Mouse (Mus musculus) mouse trophoblast stem cell (cell line): ENCODE measurements around the gene Trim69.

Experiments
- in situ Hi-C, 2 experiments: fragments of 300-500 bp; cut with MseI, MboI; formaldehyde crosslinking; loops; 2 replicates in 1 of 2; 3 replicates in 1 of 2; pipeline ENCODE4 v1.15.1; 2025

The Trim69 gene

GRCm38 (mm10) chr2:122152850-122153249, 7.7 kb upstream of the Trim69 start:
- in situ Hi-C loops, result loop anchor here in 1 of 2 experiments (5.0 kb wide), 1 partner anchor 81 kb away; no protein-coding TSS in a partner anchor

GRCm38 (mm10) chr2:122153681-122154365, 6.7 kb upstream of the Trim69 start:
- in situ Hi-C loops, result loop anchor here in 1 of 2 experiments (5.0 kb wide), 1 partner anchor 82 kb away; no protein-coding TSS in a partner anchor

GRCm38 (mm10) chr2:122154479-122154878, 6.0 kb upstream of the Trim69 start:
- in situ Hi-C loops, result loop anchor here in 1 of 2 experiments (5.0 kb wide), 1 partner anchor 82 kb away; no protein-coding TSS in a partner anchor

DNA sequence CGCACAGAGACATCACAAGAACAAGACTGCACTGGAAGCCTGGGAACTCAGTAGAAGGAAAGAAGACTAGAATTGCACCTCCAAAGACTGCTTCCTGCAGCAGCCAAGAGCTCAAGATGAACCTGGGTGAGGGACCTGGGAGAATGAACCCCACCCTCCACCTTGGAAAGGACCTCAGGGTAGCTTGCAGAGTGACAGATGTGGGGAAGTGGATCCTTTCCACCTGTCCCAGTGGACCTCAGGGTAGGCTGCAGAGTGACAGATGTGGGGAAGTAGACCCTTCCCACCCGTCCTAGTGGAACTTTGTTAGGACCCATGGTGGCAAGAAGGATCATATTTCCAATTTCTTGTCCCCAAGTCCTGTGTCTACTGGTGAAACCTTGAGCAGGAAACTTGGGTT, 5.2 kb upstream of the Trim69 start:
- in situ Hi-C loops, result loop anchor here in 1 of 2 experiments (5.0 kb wide), 1 partner anchor 78 kb away; no protein-coding TSS in a partner anchor

GRCm38 (mm10) chr2:122156051-122156700, 4.3 kb upstream of the Trim69 start:
- in situ Hi-C loops, result loop anchor here in 1 of 2 experiments (5.0 kb wide), 1 partner anchor 79 kb away; no protein-coding TSS in a partner anchor

DNA sequence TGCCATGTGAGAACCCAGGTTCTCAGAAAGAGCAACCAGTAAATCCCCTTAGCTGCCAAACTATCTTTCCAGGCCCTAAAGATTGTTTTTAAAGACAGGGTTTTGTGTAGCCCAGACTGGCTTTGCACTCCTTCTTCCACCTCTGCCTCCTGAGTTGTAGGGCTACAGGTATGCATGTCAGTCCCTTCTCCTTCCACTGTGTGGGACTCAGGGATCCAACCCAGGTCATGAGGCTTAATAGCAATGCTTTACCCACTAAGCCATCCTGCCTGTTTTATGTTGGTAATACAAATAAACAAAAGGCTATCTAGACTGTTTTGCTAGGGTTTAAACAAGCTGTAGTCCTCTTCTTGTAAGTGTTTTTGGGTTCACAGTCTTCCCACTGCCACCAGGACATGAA, 2.9 kb upstream of the Trim69 start:
- in situ Hi-C loops, result loop anchor here in 1 of 2 experiments (5.0 kb wide), 1 partner anchor 80 kb away; no protein-coding TSS in a partner anchor

DNA sequence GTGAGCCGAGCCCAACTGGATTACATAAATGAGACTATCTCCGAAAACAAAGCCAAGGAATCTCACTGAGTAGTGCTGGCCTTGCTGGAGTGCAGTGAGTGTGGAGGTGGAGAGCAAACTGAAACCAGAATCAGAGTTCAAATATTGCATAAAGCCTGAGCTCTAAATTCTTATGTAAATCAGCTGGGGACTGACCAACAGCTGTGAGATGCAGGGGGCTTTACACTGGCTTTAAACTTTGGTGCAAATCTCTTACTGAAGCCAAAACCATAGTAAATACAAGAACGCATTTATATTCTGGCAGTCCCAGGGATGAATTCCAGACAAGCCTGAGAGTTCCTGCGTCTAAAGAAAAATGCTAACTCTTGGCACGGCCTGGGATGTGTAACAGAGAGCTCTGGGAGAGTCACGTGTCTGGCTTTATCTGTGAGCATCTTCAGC, 2.1 kb upstream of the Trim69 start:
- in situ Hi-C loops, result loop anchor here in 1 of 2 experiments (5.0 kb wide), 1 partner anchor 81 kb away; no protein-coding TSS in a partner anchor

DNA sequence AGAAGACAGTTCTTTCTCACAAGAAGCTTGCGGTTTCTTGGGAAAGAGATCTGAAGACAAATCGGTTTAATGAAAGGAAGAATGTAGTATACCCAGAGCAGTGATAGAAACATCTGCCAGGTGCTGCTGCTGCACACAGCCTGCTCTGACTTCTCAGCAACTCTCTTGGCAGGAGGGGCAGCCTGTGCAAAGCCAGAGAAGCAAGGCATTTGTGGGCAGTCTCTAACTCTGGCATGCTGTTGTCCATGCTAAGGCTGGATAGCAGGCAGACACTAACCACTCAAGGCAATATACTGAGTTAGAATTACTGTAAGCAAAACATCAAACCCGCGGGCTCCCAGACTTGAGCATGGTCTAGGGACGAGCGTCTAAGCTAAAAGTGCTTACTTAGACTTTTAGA, 833 bp upstream of the Trim69 start:
- in situ Hi-C loops, result loop anchor here in 1 of 2 experiments (5.0 kb wide), 1 partner anchor 82 kb away; no protein-coding TSS in a partner anchor

GRCm38 (mm10) chr2:122161542-122161941, 1.0 kb downstream of the Trim69 start:
- in situ Hi-C loops, result no loop called here

GRCm38 (mm10) chr2:122162529-122162928, 2.0 kb downstream of the Trim69 start:
- in situ Hi-C loops, result no loop called here

GRCm38 (mm10) chr2:122163430-122164195, 3.1 kb downstream of the Trim69 start:
- in situ Hi-C loops, result no loop called here

DNA sequence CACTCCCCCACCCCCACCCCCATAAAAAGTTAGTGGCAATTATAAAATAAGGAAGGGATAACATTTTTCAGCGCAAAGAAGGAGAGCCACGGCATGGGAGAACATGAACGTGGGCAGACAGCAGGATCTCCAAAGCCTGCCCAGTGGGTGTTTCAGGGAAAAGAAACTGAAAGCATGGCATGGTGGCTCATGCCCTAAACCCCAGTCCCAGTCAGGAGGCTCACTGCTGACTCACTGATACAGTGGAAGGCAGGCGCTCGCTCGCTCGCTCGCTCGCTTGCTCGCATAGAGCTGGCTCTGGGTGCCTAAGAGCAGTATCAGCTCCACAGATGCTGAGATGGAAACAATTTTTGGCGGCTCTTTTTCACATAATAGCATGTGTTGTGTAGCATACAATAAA, 3.8 kb downstream of the Trim69 start:
- in situ Hi-C loops, result no loop called here

DNA sequence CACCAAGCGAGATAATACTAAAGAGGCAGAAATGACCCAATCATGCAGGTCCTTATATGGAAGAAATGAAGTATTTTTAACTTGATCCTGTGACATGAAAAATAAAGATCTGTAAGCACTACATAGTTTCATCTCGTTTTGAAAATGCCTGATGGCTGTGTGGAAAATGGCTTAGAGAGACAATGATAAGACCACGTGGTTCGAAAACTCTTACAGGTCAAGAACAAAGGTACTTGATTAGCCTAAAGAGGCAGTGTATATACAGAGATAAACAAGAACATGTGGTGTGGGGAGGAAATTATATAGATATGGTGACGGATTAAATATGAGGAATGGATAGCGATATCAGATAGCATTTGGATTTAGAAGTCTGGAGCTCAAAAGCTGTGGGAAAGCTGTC, 10.8 kb downstream of the Trim69 start:
- in situ Hi-C loops, result no loop called here

- in situ Hi-C loops, result no loop called here
Observed at GRCm38 (mm10) chr2:122172188-122172587, 11.7 kb downstream of the Trim69 start.

- in situ Hi-C loops, result no loop called here
Observed at GRCm38 (mm10) chr2:122180051-122180822, 19.7 kb downstream of the Trim69 start.

DNA sequence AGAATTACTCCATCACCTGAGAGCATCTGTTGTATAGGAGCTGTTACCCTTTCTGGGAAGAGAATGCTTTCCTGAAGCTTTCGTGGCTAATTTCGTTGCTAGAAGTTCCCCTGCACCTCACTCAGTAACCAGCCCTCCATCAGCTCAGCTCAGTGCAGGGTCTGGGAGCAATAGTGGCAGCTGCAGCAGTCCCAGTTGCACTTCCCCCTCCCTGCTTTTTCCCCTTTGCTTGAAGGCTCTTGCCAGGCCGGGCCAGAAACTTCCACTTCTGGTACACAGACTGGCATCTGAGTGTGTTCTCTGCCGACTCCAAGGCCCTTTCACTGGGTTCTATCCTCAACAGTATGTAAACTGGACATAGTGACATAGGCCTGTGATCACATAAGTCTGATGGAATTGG, 24.6 kb downstream of the Trim69 start:
- in situ Hi-C loops, result no loop called here

GRCm38 (mm10) chr2:122186106-122186505, 25.6 kb downstream of the Trim69 start, which contains the start of the genes Patl2 and Terb2:
Gene Patl2 (minus strand): TSS chr2:122186189.
Gene Terb2 (plus strand): TSS chr2:122186272.
- in situ Hi-C loops, result no loop called here

- in situ Hi-C loops, result no loop called here
Observed at GRCm38 (mm10) chr2:122186751-122187150, 26.3 kb downstream of the Trim69 start.

DNA sequence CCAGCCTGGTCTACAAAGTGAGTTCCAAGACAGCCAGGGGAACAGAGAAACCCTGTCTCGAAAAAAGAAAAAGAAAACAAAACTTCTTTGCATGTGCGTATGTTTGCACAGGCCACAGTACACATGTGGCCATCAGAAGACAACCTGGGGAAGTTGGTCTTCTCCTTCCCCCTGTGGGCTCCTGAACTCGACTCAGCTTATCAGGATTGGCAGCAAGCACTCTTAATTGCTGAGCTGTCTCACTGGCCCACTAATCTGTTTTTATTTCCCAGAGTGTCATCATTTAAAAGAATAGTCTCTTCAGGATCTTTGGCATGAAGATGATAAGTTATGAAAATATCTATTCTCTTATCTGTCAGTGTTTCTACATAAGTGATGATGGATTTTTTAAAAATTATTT, 31.3 kb downstream of the Trim69 start:
- in situ Hi-C loops, result loop anchor here (5.0 to 10.0 kb wide), 2 partner anchors 110 to 113 kb away; no protein-coding TSS in a partner anchor

- in situ Hi-C loops, result loop anchor here (5.0 to 10.0 kb wide), 2 partner anchors 108 to 110 kb away; no protein-coding TSS in a partner anchor
Observed at GRCm38 (mm10) chr2:122194509-122194929, 34.0 kb downstream of the Trim69 start.

DNA sequence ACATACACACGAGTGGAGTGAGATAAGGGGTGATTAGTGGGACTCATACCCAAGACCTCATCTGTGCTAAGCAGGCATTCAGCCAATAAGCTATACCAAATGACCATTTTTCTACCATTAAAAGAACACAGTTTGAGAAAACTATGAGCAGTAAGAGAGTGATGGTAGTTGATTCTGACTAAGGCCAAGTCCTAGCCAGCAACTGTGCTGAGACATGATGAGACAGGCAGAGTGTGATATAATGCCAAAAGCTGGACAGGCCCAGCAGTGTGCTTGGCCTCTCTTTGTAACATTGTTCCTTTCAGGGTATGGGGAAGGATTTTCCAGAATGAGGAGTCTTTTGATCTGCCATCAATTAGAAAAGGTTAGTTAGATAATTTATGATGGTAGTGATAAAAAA, 41.0 kb downstream of the Trim69 start:
- in situ Hi-C loops, result loop anchor here (5.0 kb wide), 1 partner anchor 41 kb away; no protein-coding TSS in a partner anchor
